Mouse (Mus musculus): ENCODE measurements around the gene Wdr24. TPM values are rescaled to one million over a fixed set of nuclear protein-coding genes. Genes with fewer than 3 reads are reported as not detected.

Gene Wdr24
- total and polyA plus RNA-seq, 2 experiments from 2014 or later, result 10.5 to 13.3 TPM

DNA sequence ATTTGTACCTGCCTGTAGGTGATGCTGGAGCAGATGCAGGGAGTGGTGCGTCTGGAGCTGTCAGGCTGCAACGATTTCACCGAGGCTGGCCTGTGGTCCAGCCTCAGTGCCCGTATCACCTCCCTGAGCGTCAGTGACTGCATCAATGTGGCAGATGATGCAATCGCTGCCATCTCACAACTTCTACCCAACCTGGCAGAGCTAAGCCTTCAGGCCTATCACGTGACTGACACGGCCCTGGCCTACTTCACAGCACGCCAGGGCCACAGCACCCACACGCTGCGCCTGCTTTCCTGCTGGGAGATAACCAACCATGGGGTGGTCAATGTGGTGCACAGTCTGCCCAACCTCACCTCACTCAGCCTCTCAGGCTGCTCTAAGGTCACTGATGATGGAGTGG is 5.8 kb upstream of the Wdr24 start:
- Histone ChIP-seq H3K9me3 (replicated peaks; ENCODE audit: control insufficient read depth, low read length) (no peaks in the 10 kb centered on the region), H3K27me3 (ENCODE audit: control insufficient read depth, insufficient read depth, low read length) (peaks cover 54% of the 10 kb centered on the region), H3K4me2 (ENCODE audit: low read depth, low read length) (no peak overlapping the region), H3K9ac (replicated peaks; ENCODE audit: low read depth, low read length) (no peak overlapping the region), H3K27ac (ENCODE audit: low read depth) (no peak overlapping the region), H3K36me3 (replicated peaks; ENCODE audit: control insufficient read depth, insufficient read depth, low read length) (no peaks in the 10 kb centered on the region), H3K4me3 (ENCODE audit: low read depth, low read length) (no peak overlapping the region), H3K4me1 (ENCODE audit: control insufficient read depth, insufficient read depth) (no peaks in the 10 kb centered on the region)
- WGBS, result 71% methylated on average over 11 of the region's 11 CpGs
- DNase-seq (ENCODE audit: low spot score) (no peak), ATAC-seq (ENCODE audit: insufficient read depth, low read depth) (no peak)
- TF ChIP-seq EP300 (IDR thresholded peaks at IDR 0.05; ENCODE audit: low read depth), result no peak
- no peak for TF ChIP-seq CTCF (IDR thresholded peaks at IDR 0.05; ENCODE audit: low read depth)

DNA sequence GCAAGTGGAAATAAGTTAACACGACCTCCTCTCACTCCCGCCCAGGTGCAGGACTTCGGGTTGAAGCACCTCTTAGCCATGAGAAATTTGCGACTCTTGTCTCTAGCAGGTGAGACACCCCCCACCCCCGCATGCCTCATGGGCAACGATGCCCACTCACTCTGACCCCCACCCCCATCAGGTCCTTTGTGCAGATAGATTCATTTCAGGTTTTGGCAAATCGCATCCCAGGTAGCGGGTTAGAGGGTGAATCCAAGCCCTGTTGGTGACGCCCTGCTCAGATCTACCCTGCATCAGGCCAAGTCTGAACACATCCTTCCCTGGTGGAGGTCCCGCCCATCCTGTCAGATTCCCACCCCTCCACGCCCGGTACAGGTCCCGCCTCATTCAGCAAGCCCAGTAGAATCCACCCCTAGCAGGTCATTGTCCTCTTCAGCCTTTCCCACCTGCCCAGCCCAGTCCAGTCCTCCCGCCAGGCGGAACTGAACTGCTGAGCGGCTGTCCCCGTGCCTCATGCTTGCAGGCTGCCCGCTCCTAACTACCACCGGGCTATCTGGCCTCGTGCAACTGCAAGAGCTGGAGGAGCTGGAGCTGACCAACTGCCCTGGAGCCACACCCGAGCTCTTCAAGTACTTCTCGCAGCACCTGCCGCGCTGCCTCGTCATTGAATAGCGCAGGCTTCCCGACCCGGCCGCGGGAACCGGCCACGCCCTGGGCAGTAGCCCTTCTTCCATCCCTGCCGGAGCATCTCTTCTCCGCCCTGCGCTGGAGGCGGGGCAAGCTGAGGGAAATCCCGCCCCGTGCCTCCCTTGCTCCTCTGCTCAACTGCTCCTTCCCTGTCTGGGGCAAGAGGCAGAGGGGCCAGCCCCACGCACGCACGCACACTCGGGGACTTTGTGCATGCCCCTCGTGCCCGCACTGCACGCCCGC is 4.3 kb upstream of the Wdr24 start:
- no peaks in the 10 kb centered on the region for H3K9me3 ChIP-seq (replicated peaks; ENCODE audit: control insufficient read depth, low read length)
- TF ChIP-seq CTCF (IDR thresholded peaks at IDR 0.05; ENCODE audit: low read depth) (no peak), EP300 (IDR thresholded peaks at IDR 0.05; ENCODE audit: low read depth) (no peak)
- 6% methylated on average over 46 of the region's 46 CpGs for WGBS
- no peak overlapping the region for H3K4me3 ChIP-seq (ENCODE audit: low read depth, low read length)
- no peak overlapping the region for H3K4me2 ChIP-seq (ENCODE audit: low read depth, low read length)
- ATAC-seq (ENCODE audit: insufficient read depth, low read depth), result no peak
- peaks cover 45% of the 10 kb centered on the region for H3K27me3 ChIP-seq (ENCODE audit: control insufficient read depth, insufficient read depth, low read length)
- H3K4me1 ChIP-seq (ENCODE audit: control insufficient read depth, insufficient read depth), result peaks cover 4% of the 10 kb centered on the region
- DNase-seq (ENCODE audit: low spot score), result no peak
- H3K27ac ChIP-seq (ENCODE audit: low read depth), result no peak overlapping the region
- no peaks in the 10 kb centered on the region for H3K36me3 ChIP-seq (replicated peaks; ENCODE audit: control insufficient read depth, insufficient read depth, low read length)
- H3K9ac ChIP-seq (replicated peaks; ENCODE audit: low read depth, low read length), result no peak overlapping the region

DNA sequence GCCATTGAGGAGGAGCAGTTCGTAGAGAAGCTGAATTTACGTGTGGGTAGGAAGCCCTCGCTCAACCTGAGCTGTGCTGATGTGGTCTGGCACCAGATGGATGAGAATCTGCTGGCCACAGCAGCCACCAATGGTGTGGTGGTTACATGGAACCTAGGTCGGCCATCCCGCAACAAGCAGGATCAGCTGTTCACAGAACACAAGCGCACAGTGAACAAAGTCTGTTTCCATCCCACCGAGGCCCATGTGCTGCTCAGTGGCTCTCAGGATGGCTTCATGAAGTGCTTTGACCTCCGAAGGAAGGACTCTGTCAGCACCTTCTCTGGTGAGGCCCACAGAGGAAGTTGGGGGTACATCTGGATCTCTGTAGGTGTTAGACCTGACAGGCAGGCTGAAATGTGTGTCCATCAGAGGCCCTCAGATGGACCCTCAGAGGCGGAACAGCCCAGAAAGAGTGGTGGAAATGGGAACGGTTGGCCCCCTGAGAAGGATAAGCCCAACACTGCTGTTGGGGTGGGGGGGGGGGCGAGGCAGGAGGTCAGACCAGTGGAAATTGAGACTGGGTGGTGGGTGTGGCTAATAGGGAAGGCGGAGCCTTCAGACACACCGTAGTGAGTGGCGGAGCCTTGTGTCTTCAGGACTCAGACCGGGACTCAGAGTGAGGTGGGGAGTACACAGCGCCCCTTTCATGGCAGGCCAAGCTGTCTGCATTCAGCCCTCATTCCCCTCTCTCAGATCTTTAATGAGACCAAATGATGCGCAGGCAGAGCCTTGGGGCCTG is 1.1 kb downstream of the Wdr24 start:
- Histone ChIP-seq H3K36me3 (replicated peaks; ENCODE audit: control insufficient read depth, insufficient read depth, low read length) (peaks cover 17% of the 10 kb centered on the region), H3K4me3 (ENCODE audit: low read depth, low read length) (peak overlapping the region; percentile 69; the same call in 1 of the 2 replicates), H3K27ac (ENCODE audit: low read depth) (no peak overlapping the region), H3K9ac (replicated peaks; ENCODE audit: low read depth, low read length) (no peak overlapping the region), H3K9me3 (replicated peaks; ENCODE audit: control insufficient read depth, low read length) (no peaks in the 10 kb centered on the region), H3K4me1 (ENCODE audit: control insufficient read depth, insufficient read depth) (peaks cover 20% of the 10 kb centered on the region), H3K27me3 (ENCODE audit: control insufficient read depth, insufficient read depth, low read length) (peaks cover 16% of the 10 kb centered on the region), H3K4me2 (ENCODE audit: low read depth, low read length) (peak overlapping the region; percentile 77)
- DNase-seq (ENCODE audit: low spot score) (no peak), ATAC-seq (ENCODE audit: insufficient read depth, low read depth) (no peak)
- WGBS, result 67% methylated on average over 17 of the region's 17 CpGs
- TF ChIP-seq EP300 (IDR thresholded peaks at IDR 0.05; ENCODE audit: low read depth), result no peak
- no peak for TF ChIP-seq CTCF (IDR thresholded peaks at IDR 0.05; ENCODE audit: low read depth)

DNA sequence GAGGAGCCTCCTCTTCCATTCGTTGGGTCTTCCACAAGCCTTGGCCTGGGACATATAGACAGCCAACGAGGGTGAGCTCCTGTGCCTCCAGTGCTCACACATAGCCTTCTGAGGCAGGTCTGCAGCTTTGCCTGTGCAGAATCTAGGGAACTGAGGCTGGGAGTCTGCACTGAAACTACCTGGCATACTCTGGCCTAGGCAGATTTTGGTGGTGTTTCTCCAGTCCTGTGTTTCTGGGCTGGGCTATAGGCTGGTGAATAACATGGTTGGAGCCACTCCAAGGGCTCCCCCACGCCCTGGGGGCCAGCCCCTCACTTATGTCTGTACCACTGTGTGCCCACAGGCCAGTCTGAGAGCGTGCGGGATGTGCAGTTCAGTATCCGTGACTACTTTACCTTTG is 1.9 kb downstream of the Wdr24 start:
- Histone ChIP-seq H3K27me3 (ENCODE audit: control insufficient read depth, insufficient read depth, low read length) (peaks cover 8% of the 10 kb centered on the region), H3K36me3 (replicated peaks; ENCODE audit: control insufficient read depth, insufficient read depth, low read length) (peaks cover 20% of the 10 kb centered on the region), H3K9ac (replicated peaks; ENCODE audit: low read depth, low read length) (no peak overlapping the region), H3K4me2 (ENCODE audit: low read depth, low read length) (no peak overlapping the region), H3K4me3 (ENCODE audit: low read depth, low read length) (no peak overlapping the region), H3K4me1 (ENCODE audit: control insufficient read depth, insufficient read depth) (peaks cover 23% of the 10 kb centered on the region), H3K9me3 (replicated peaks; ENCODE audit: control insufficient read depth, low read length) (no peaks in the 10 kb centered on the region), H3K27ac (ENCODE audit: low read depth) (no peak overlapping the region)
- ATAC-seq (ENCODE audit: insufficient read depth, low read depth) (no peak), DNase-seq (ENCODE audit: low spot score) (no peak)
- 88% methylated on average over 6 of the region's 6 CpGs for WGBS
- TF ChIP-seq EP300 (IDR thresholded peaks at IDR 0.05; ENCODE audit: low read depth) (no peak), CTCF (IDR thresholded peaks at IDR 0.05; ENCODE audit: low read depth) (no peak)

DNA sequence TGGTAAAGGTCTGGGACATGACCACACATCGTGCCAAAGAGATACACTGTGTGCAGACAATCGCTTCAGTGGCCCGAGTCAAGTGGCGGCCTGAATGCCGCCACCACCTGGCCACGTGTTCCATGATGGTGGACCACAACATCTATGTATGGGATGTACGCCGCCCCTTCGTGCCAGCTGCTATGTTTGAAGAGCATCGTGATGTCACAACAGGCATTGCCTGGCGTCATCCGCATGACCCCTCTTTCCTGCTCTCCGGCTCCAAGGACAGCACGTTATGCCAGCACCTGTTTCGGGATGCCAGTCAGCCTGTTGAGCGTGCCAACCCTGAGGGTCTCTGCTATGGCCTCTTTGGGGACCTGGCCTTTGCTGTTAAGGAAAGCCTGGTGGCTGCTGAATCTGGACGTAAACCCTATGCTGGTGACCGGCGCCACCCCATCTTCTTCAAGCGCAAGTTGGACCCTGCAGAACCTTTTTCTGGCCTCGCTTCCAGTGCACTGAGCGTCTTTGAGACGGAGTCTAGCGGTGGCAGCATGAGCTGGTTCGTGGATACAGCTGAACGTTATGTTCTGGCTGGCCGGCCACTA is 2.6 kb downstream of the Wdr24 start:
- no peak overlapping the region for H3K4me2 ChIP-seq (ENCODE audit: low read depth, low read length)
- ATAC-seq (ENCODE audit: insufficient read depth, low read depth), result no peak
- no peak overlapping the region for H3K4me3 ChIP-seq (ENCODE audit: low read depth, low read length)
- no peak for DNase-seq (ENCODE audit: low spot score)
- no peak for TF ChIP-seq CTCF (IDR thresholded peaks at IDR 0.05; ENCODE audit: low read depth)
- TF ChIP-seq EP300 (IDR thresholded peaks at IDR 0.05; ENCODE audit: low read depth), result no peak
- 92% methylated on average over 27 of the region's 27 CpGs for WGBS
- H3K9me3 ChIP-seq (replicated peaks; ENCODE audit: control insufficient read depth, low read length), result no peaks in the 10 kb centered on the region
- H3K27ac ChIP-seq (ENCODE audit: low read depth), result no peak overlapping the region
- peaks cover 26% of the 10 kb centered on the region for H3K4me1 ChIP-seq (ENCODE audit: control insufficient read depth, insufficient read depth)
- no peak overlapping the region for H3K9ac ChIP-seq (replicated peaks; ENCODE audit: low read depth, low read length)
- peaks cover 27% of the 10 kb centered on the region for H3K36me3 ChIP-seq (replicated peaks; ENCODE audit: control insufficient read depth, insufficient read depth, low read length)
- peaks cover 3% of the 10 kb centered on the region; the same call in 1 of the 2 replicates for H3K27me3 ChIP-seq (ENCODE audit: control insufficient read depth, insufficient read depth, low read length)
